Mouse (Mus musculus): ENCODE measurements around the gene Gm4631. TPM values are rescaled to one million over a fixed set of nuclear protein-coding genes. Genes with fewer than 3 reads are reported as not detected.
"Not testable (repeated sequence)": the region's sequence is repeated elsewhere in the genome, so short reads cannot be mapped to it uniquely, and the experiment has no call there.

The Gm4631 gene
- 21.5 and 24.5 TPM in 2 replicates for polyA plus RNA-seq (2016; fragmentation: Nextera tagmentation; extraction: Ambion mirVana)

DNA sequence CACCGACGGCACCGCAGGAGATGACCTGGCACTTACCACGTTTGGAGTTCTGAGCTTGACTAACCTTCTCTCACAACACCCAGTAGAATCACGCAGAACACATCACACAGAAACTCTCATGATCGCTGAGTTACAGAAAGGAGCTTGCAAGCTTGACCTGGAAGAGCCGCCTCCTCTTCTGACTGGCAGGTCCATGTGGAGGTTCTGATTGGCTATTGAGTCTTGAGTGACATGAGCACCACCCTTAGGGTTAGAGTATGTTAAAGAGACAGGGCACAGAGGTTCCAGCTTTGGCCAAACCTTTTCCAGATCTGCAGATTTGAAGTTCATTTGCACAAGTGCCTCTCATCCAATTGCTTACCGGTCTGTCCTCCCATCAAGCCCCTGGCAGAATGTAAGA lies at the start of gene Gm4631:
Gene Gm4631, minus strand, starts transcription at position 101 of the 400 bp plus-strand sequence.
- not testable (repeated sequence) for H3K9me3 ChIP-seq; DNase-seq (ENCODE audit: extremely low spot score, low spot score); H3K27me3 ChIP-seq (ENCODE audit: poor library complexity, severe bottlenecking); H3K27ac ChIP-seq; H3K4me3 ChIP-seq; H3K4me1 ChIP-seq; H3K36me3 ChIP-seq (replicated peaks)
- WGBS, result no CpG with 5 or more reads among the region's 8 CpGs

DNA sequence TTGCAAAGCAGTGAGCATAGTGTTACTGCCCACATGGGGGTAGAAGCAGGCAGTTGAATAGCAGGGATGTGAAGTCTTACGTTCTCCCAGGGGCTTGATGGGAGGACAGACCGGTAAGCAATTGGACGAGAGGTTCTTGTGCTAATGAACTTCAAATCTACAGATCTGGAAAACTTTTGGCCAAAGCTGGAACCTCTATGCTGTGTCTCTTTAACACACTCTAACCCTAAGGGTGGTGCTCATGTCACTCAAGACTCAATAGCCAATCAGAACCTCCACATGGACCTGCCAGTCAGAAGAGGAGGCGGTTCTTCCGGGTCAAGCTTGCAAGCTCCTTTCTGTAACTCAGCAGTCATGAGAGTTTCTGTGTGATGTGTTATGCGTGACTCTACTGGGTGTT lies 34.1 kb upstream of the Gm4631 start, which contains the start of gene Zfp968:
Gene Zfp968, plus strand, starts transcription at position 301 of the 400 bp plus-strand sequence.
- H3K9me3 ChIP-seq; H3K27me3 ChIP-seq (ENCODE audit: poor library complexity, severe bottlenecking); H3K36me3 ChIP-seq (replicated peaks); H3K4me1 ChIP-seq; H3K4me3 ChIP-seq; DNase-seq (ENCODE audit: extremely low spot score, low spot score); H3K27ac ChIP-seq: not testable (repeated sequence)
- WGBS, result no CpG with 5 or more reads among the region's 6 CpGs

DNA sequence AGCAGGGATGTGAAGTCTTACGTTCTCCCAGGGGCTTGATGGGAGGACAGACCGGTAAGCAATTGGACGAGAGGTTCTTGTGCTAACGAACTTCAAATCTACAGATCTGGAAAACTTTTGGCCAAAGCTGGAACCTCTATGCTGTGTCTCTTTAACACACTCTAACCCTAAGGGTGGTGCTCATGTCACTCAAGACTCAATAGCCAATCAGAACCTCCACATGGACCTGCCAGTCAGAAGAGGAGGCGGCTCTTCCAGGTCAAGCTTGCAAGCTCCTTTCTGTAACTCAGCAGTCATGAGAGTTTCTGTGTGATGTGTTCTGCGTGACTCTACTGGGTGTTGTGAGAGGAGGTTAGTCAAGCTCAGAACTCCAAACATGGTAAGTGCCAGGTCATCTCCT lies 63.2 kb downstream of the Gm4631 start, which contains the start of gene Gm14440:
Gene Gm14440, plus strand, starts transcription at position 301 of the 400 bp plus-strand sequence.
- H3K9me3 ChIP-seq; DNase-seq (ENCODE audit: extremely low spot score, low spot score); H3K27ac ChIP-seq; H3K4me1 ChIP-seq; H3K27me3 ChIP-seq (ENCODE audit: poor library complexity, severe bottlenecking); H3K36me3 ChIP-seq (replicated peaks); H3K4me3 ChIP-seq: not testable (repeated sequence)
- no CpG with 5 or more reads among the region's 6 CpGs for WGBS

Other genes with a start within 250 kb of the Gm4631 start
- gene Gm14399, start 196.2 kb downstream of the Gm4631 start, polyA plus RNA-seq (2016; fragmentation: Nextera tagmentation; extraction: Ambion mirVana), result 7.4 and 10.0 TPM in 2 replicates
- 0.88 and 0.92 TPM in 2 replicates for gene Gm14443, start 162.3 kb downstream of the Gm4631 start, polyA plus RNA-seq (2016; fragmentation: Nextera tagmentation; extraction: Ambion mirVana)
- gene Gm14391, start 131.3 kb downstream of the Gm4631 start, polyA plus RNA-seq (2016; fragmentation: Nextera tagmentation; extraction: Ambion mirVana), result 3.3 and 7.2 TPM in 2 replicates
- gene Gm14440, start 63.1 kb downstream of the Gm4631 start, polyA plus RNA-seq (2016; fragmentation: Nextera tagmentation; extraction: Ambion mirVana), result 5.1 TPM in 1 of 2 replicates, not detected in the other
- gene Zfp968, start 34.2 kb upstream of the Gm4631 start, polyA plus RNA-seq (2016; fragmentation: Nextera tagmentation; extraction: Ambion mirVana), result 6.3 and 7.4 TPM in 2 replicates
- gene Gm4724, start 97.6 kb upstream of the Gm4631 start, polyA plus RNA-seq (2016; fragmentation: Nextera tagmentation; extraction: Ambion mirVana), result 23.3 and 24.8 TPM in 2 replicates
- 1.5 and 8.6 TPM in 2 replicates for gene Zfp965, start 131.8 kb upstream of the Gm4631 start, polyA plus RNA-seq (2016; fragmentation: Nextera tagmentation; extraction: Ambion mirVana)

Data from forebrain, embryonic 10.5 days (tissue).